Mouse (Mus musculus) thymus, adult 2 months (tissue): Measurements from ENCODE around the gene Mrps10.

Experiments
- CTCF ChIP-seq: fragments of 200-500 bp; IDR thresholded peaks from 2 replicates; pipeline ENCODE4 v1.5.1; 2012; ENCODE audit warnings: mild to moderate bottlenecking, control low read depth, low read length, moderate library complexity, borderline replicate concordance; ENCODE audit not compliant: control insufficient read depth, poor library complexity, insufficient read depth; ENCODE audit errors: extremely low read depth
- POLR2A ChIP-seq: fragments of 200-500 bp; IDR thresholded peaks from 2 replicates; pipeline ENCODE4 v1.6.1; 2012; ENCODE audit warnings: mild to moderate bottlenecking, low read length, control low read depth, moderate library complexity; ENCODE audit not compliant: control insufficient read depth, poor library complexity, insufficient read depth; ENCODE audit errors: extremely low read depth

DNA sequence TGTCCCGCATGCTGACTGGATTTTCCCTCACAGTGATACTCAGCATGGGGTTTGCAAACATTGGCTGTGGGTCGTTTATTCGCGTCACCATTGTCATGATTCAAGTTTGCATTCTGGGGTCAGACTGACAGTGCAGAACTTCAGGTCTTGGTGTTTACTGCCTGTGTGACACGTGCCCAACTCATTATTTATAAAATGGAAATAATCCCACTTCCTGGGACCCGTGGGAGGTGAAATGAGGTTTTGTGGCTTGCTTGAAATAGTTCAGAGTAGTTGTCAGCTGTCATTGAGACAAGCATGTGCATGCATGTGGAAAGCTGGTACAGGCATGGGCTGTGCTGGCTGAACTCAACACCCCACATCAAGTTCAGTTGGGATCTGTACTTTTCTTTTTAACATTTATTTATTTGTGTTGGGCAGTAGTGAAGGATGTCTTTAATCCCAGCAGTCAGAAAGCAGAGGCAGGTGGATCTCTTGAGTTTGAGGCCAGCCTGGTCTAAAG lies 8.1 kb downstream of the Mrps10 start:
- TF ChIP-seq POLR2A: no peak
- no peak for TF ChIP-seq CTCF
